Mouse (Mus musculus) G1E (cell line): ENCODE results near the gene Sult2b1. TPM values are rescaled to one million over a fixed set of nuclear protein-coding genes. Genes with fewer than 3 reads are reported as not detected.

Experiments used
- ATAC-seq: 2 replicates; pipeline ENCODE4 v1.8.0; 2016; ENCODE audit warnings: mild to moderate bottlenecking; ENCODE audit not compliant: insufficient number of reproducible peaks, poor library complexity, low FRiP score, severe bottlenecking; ENCODE audit errors: extremely low read depth
- DNase-seq: peaks from one replicate; pipeline ENCODE4 v3.0.0; 2012; ENCODE audit warnings: low spot score
- H3K27me3 ChIP-seq: 2 replicates; pipeline ENCODE4 v1.6.1; 2012; ENCODE audit warnings: mild to moderate bottlenecking, low read length, inconsistent platforms; ENCODE audit not compliant: insufficient read depth
- H3K36me3 ChIP-seq: replicated peaks from 2 replicates; pipeline ENCODE3; 2012; ENCODE audit warnings: mild to moderate bottlenecking, inconsistent platforms
- H3K4me1 ChIP-seq: 2 replicates; pipeline ENCODE4 v1.6.1; 2012; ENCODE audit warnings: low read depth, low read length, inconsistent platforms, mixed read lengths; ENCODE audit not compliant: insufficient read depth
- H3K4me3 ChIP-seq: 2 replicates; pipeline ENCODE4 v1.5.1; 2012; ENCODE audit warnings: low read depth, mild to moderate bottlenecking, inconsistent platforms, low read length, moderate library complexity, mixed read lengths
- H3K9me3 ChIP-seq: replicated peaks from 2 replicates; pipeline ENCODE4 v1.6.1; 2012; ENCODE audit warnings: inconsistent platforms
- CTCF ChIP-seq: IDR thresholded peaks from 2 replicates; pipeline ENCODE4 v1.5.1; 2012; ENCODE audit warnings: low read depth, low read length, inconsistent platforms, mixed read lengths
- GATA1 ChIP-seq: IDR thresholded peaks from 2 replicates; pipeline ENCODE4 v1.6.1; 2012; ENCODE audit warnings: borderline replicate concordance, low read length, inconsistent platforms, mixed read lengths
- GATA2 ChIP-seq: IDR thresholded peaks from 2 replicates; pipeline ENCODE4 v1.6.1; 2012; ENCODE audit warnings: low read depth, low read length, inconsistent platforms, borderline replicate concordance
- POLR2AphosphoS5 ChIP-seq: IDR thresholded peaks from 2 replicates; pipeline ENCODE4 v1.6.1; 2012; ENCODE audit warnings: low read depth, low read length, inconsistent platforms; ENCODE audit not compliant: insufficient replicate concordance
- TAL1 ChIP-seq: conservative IDR thresholded peaks from 2 replicates; pipeline ENCODE4 v1.6.1; 2012; ENCODE audit warnings: low read depth, low read length, inconsistent platforms, mixed read lengths
- polyA plus RNA-seq: library from polyadenylated mRNA; stranded (reverse); fragments of >175 nt; gene quantifications from 2 replicates; pipeline ENCODE4 v1.2.3, GENCODE M21; 2012
- total RNA-seq, 2 experiments: library from RNA; stranded (forward) in 1 of 2; stranded (reverse) in 1 of 2; fragments of 200-1000 nt in 1 of 2; fragments of >200 nt in 1 of 2; fragmentation: Nextera tagmentation in 1 of 2; gene quantifications; 2 replicates each; pipeline ENCODE4 v1.2.3; 2014 to 2017

Gene Sult2b1
- total and polyA plus RNA-seq, 3 experiments = 0.05 TPM; not detected in 2

- peaks cover 61% of the 10 kb centered on the region for H3K4me1 ChIP-seq
- no peaks in the 10 kb centered on the region for H3K36me3 ChIP-seq
- DNase-seq (peak; percentile 60), ATAC-seq (no peak)
- H3K27me3 ChIP-seq = peaks cover 49% of the 10 kb centered on the region
- H3K9me3 ChIP-seq = no peaks in the 10 kb centered on the region
- no peak for TF ChIP-seq GATA2
- TF ChIP-seq CTCF = no peak
- no peak for TF ChIP-seq POLR2AphosphoS5
- no peak for TF ChIP-seq GATA1
- TF ChIP-seq TAL1 = no peak
- peak overlapping the region; percentile 38; the same call in 1 of the 2 replicates for H3K4me3 ChIP-seq
Measured at GRCm38 (mm10) chr7:45700301-45701015, 84.0 kb downstream of the Sult2b1 start.

DNA sequence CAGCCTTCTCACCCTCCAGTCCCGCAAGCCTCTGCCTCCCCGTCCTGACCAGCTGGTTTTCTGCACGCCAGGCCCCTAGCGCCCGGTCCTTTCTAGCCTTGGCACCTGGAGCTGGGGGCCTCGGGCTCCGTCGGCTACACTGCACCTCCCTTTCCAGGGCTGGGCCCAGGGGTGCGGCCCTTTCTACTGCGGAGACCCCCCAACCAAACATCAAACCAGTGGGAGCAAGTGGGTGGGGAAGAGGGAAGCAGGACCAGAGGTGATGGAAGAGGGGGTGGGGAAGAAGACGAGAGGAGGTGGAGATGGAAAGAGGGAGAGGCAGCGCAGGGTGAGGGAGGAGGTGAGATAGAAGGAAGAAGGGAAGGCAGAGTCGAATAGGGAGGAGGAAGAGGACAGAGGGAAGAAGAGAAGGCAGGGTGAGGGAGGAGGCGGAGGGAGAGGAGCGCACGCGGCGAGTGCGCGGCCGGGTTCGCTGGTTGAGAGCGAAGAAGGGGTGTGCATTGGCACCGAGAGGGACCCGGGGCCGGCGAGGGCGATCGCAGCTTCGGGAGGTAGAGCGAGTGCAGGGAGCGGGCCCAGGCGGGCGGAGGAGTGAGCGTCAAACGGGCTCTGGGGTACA lies 84.8 kb downstream of the Sult2b1 start, which contains the start of gene Car11:
TSS of gene Car11 (plus strand) at position 321 of the 619 bp plus-strand sequence.
- ATAC-seq = no peak
- DNase-seq = no peak
- peaks cover 58% of the 10 kb centered on the region for H3K4me1 ChIP-seq
- H3K9me3 ChIP-seq = no peaks in the 10 kb centered on the region
- H3K27me3 ChIP-seq = peaks cover 49% of the 10 kb centered on the region
- H3K36me3 ChIP-seq = no peaks in the 10 kb centered on the region
- TF ChIP-seq CTCF (no peak), TAL1 (no peak), GATA2 (no peak), GATA1 (no peak), POLR2AphosphoS5 (no peak)
- H3K4me3 ChIP-seq = peak within 1 kb of the TSS; percentile 38; the same call in 1 of the 2 replicates

- ATAC-seq = no peak
- H3K4me3 ChIP-seq = no peak overlapping the region
- H3K27me3 ChIP-seq = peaks cover 52% of the 10 kb centered on the region
- 0 out of 2 replicates have a peak, but pooled peaks cover 4% of the 10 kb centered on the region for H3K9me3 ChIP-seq
- no peak for DNase-seq
- no peak for TF ChIP-seq POLR2AphosphoS5
- no peak for TF ChIP-seq TAL1
- no peak for TF ChIP-seq GATA2
- peaks cover 45% of the 10 kb centered on the region for H3K4me1 ChIP-seq
- no peaks in the 10 kb centered on the region for H3K36me3 ChIP-seq
Measured at GRCm38 (mm10) chr7:45697894-45698293, 86.6 kb downstream of the Sult2b1 start.

DNA sequence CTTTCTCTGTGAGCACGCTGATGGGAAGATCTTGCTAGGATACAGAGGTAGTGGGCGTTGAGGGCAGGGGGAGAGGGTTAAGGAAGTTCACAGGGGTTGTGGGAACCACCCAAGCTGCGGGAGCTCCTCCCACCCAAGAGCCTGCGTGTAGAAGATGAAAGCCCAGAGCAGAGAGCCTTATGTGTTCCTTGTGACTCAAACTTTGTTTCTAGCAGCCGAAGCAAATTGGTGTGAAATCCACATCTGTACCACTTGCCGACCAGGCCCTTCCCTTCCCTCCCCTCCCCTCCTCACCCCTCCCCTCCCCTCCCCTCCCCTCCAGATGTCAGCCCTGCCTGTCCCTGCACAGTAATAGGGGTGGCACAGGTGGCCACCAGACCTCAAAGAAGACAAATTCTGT lies 89.4 kb downstream of the Sult2b1 start:
- no peak for ATAC-seq
- Histone ChIP-seq H3K27me3 (peaks cover 49% of the 10 kb centered on the region), H3K9me3 (0 out of 2 replicates have a peak, but pooled peaks cover 4% of the 10 kb centered on the region), H3K4me3 (no peak overlapping the region), H3K4me1 (peaks cover 21% of the 10 kb centered on the region), H3K36me3 (no peaks in the 10 kb centered on the region)
- no peak for DNase-seq
- TF ChIP-seq CTCF (no peak), POLR2AphosphoS5 (no peak), TAL1 (no peak), GATA1 (no peak), GATA2 (no peak)

- Histone ChIP-seq H3K4me1 (peaks cover 12% of the 10 kb centered on the region), H3K9me3 (0 out of 2 replicates have a peak, but pooled peaks cover 4% of the 10 kb centered on the region), H3K4me3 (no peak within 1 kb of the TSS), H3K27me3 (peaks cover 49% of the 10 kb centered on the region), H3K36me3 (no peaks in the 10 kb centered on the region)
- ATAC-seq = no peak
- TF ChIP-seq TAL1 (no peak), CTCF (no peak), GATA2 (no peak), GATA1 (no peak), POLR2AphosphoS5 (no peak)
- no peak for DNase-seq
Measured at GRCm38 (mm10) chr7:45693921-45694591, 90.4 kb downstream of the Sult2b1 start, which contains the start of gene Sec1. Sec1 (minus strand) TSS chr7:45694402.

DNA sequence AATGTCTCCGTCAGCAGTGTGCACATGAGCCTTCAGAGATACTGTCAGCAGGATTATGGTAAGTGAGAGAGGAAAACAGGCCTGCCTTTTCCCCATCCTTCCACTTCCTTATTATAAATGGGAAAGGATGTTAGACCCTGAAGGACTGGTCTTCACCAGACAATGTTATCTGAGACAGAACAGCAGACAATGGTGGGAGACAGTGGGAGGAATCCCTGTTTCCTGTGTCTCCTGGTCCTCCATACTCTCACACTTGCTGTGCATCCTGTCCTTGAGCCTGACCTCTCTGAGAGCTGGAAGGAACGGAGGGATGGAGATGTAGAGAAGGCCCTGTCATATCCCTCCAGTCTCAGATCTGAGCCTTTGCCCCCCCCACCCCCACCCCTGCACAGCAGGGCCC lies 92.1 kb downstream of the Sult2b1 start:
- Histone ChIP-seq H3K4me1 (peaks cover 8% of the 10 kb centered on the region), H3K27me3 (peaks cover 47% of the 10 kb centered on the region), H3K9me3 (0 out of 2 replicates have a peak, but pooled peaks cover 4% of the 10 kb centered on the region), H3K36me3 (no peaks in the 10 kb centered on the region), H3K4me3 (no peak overlapping the region)
- no peak for TF ChIP-seq POLR2AphosphoS5
- ATAC-seq (no peak), DNase-seq (no peak)
